Mouse (Mus musculus) C3H10T1/2 (cell line): ENCODE measurements around the gene Gja10. TPM values are rescaled to one million over a fixed set of nuclear protein-coding genes. Genes with fewer than 3 reads are reported as not detected.

Experiments
- polyA plus RNA-seq, 2 experiments: library from polyadenylated mRNA; unstranded; fragments of >200 nt; fragmentation: generic; extraction: Trizol; gene quantifications; one replicate each; pipeline ENCODE4 v1.2.1; 2012; ENCODE audit warnings: missing spikeins in 2 of 2

Gja10 gene
- polyA plus RNA-seq = not detected

DNA sequence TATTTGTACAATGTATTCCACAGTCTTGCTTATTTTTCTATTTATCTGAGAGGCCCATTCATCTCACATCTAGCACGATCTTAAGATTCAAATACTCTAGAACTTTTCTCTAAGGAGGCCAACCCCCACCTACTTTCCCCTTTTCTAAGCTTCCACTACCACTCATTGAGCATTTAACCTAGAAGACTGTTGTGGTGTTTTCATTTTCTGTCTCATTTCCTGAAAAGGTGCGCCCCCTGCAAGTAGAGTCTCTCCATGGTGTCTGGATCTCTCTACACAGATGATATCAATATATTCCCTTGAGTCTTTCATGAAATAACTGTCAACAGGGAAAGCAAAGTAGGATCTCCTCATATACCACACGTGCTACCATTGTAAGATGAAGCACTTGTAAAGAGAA lies at the start of gene Gja10:
Gene Gja10, minus strand, starts transcription at position 101 of the 400 bp plus-strand sequence.

DNA sequence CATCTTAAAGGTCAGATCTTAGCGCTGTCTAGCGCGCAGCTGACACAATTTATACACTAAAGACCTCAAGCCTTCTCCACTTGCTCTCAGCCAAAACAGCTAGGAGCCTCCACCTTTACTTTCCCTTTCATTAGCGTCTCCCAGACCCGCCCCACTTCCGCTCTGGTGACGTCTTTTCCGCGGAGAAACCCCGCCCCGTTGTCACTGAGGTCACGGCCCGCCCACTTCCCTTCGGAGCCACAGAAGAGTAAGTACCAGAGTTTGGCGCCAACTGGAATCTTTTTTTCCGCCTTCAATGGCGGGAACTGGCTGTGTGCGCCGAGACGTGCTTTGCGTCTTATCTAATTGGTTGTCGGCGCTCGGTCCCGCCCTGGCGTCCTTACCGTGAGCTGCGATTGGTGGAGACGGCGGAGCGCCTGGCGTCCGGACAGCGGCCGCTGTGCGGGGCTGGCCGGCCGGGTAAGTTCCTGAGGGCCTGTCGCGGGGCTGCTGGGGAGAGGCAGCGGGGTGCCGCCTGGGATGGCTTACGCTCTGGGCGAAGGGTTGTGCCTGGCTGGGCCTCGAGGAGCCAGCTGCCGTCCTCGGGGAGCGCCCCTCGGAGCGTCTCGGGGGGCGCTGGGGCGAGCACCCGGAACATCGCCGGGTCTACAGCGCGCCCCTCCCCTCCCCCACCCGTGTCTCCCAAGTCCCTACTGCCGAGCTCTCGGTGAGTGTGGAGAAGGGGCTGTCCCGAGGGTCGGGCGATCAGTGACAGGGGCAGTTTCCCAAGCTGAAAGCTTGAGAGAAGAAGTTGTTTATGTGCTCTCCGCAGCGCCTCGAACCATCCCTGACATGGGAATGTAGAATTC lies 12.7 kb upstream of the Gja10 start, which contains the start of gene Casp8ap2:
Gene Casp8ap2, plus strand, starts transcription at position 418 of the 848 bp plus-strand sequence.

Other genes starting within 250 kb of the Gja10 start
- 1 to 10 TPM in 1 of 2 experiments, under 1 TPM in 1; 0.25 to 1.8 TPM for gene Casp8ap2, start 12.7 kb upstream of the Gja10 start, polyA plus RNA-seq
- 1 to 10 TPM; 2.7 to 7.1 TPM for gene Mdn1, start 54.4 kb upstream of the Gja10 start, polyA plus RNA-seq
- gene Lyrm2, start 197.5 kb upstream of the Gja10 start, polyA plus RNA-seq = 10 to 100 TPM in 1 of 2 experiments, 1 to 10 TPM in 1; 2.5 to 38.5 TPM